Mouse (Mus musculus): Measurements from ENCODE around the gene Eif2ak4. TPM values are rescaled to one million over a fixed set of nuclear protein-coding genes. Genes with fewer than 3 reads are reported as not detected.
A peak's percentile ranks its signal among the peaks of the same experiment; 100 is the strongest.

Gene Eif2ak4
- total RNA-seq, 2 experiments from 2014 or later: 23.1 to 26.7 TPM

GRCm38 (mm10) chr2:118404336-118404735, 15.9 kb downstream of the Eif2ak4 start:
- DNase-seq: no peak
- intact Hi-C loops (cut with DNase I): no loop called here

- intact Hi-C loops (cut with DNase I): no loop called here
- DNase-seq: no peak
Observed at GRCm38 (mm10) chr2:118405568-118405967, 17.1 kb downstream of the Eif2ak4 start.

- intact Hi-C loops (cut with DNase I): no loop called here
Observed at GRCm38 (mm10) chr2:118406811-118407210, 18.4 kb downstream of the Eif2ak4 start.

GRCm38 (mm10) chr2:118408336-118408895, 20.0 kb downstream of the Eif2ak4 start:
- DNase-seq: no peak
- intact Hi-C loops (cut with DNase I): no loop called here

More at GRCm38 (mm10) chr2:118406811-118407210, 18.4 kb downstream of the Eif2ak4 start:
- no peak for DNase-seq

- DNase-seq: no peak
- intact Hi-C loops (cut with DNase I): no loop called here
Observed at GRCm38 (mm10) chr2:118412821-118413220, 24.4 kb downstream of the Eif2ak4 start.

- DNase-seq: no peak
- intact Hi-C loops (cut with DNase I): no loop called here
Observed at GRCm38 (mm10) chr2:118415601-118416355, 27.4 kb downstream of the Eif2ak4 start.

- intact Hi-C loops (cut with DNase I): no loop called here
- DNase-seq: no peak
Observed at GRCm38 (mm10) chr2:118418076-118418475, 29.7 kb downstream of the Eif2ak4 start.

- intact Hi-C loops (cut with DNase I): no loop called here
- DNase-seq: no peak
Observed at GRCm38 (mm10) chr2:118421951-118422350, 33.5 kb downstream of the Eif2ak4 start.

GRCm38 (mm10) chr2:118422385-118422784, 34.0 kb downstream of the Eif2ak4 start:
- no peak for DNase-seq
- intact Hi-C loops (cut with DNase I): no loop called here

GRCm38 (mm10) chr2:118428296-118428695, 39.9 kb downstream of the Eif2ak4 start:
- intact Hi-C loops (cut with DNase I): no loop called here

GRCm38 (mm10) chr2:118429297-118429696, 40.9 kb downstream of the Eif2ak4 start:
- intact Hi-C loops (cut with DNase I): no loop called here
- DNase-seq: no peak

More at GRCm38 (mm10) chr2:118428296-118428695, 39.9 kb downstream of the Eif2ak4 start:
- DNase-seq: no peak

- DNase-seq: no peak
- intact Hi-C loops (cut with DNase I): loop anchor here (10.0 kb wide), 1 partner anchor 166 kb away; no protein-coding TSS in a partner anchor
Observed at GRCm38 (mm10) chr2:118430630-118431029, 42.2 kb downstream of the Eif2ak4 start.

GRCm38 (mm10) chr2:118431589-118431988, 43.2 kb downstream of the Eif2ak4 start:
- intact Hi-C loops (cut with DNase I): loop anchor here (10.0 kb wide), 1 partner anchor 167 kb away; no protein-coding TSS in a partner anchor
- peak; percentile 50 for DNase-seq

GRCm38 (mm10) chr2:118442172-118442571, 53.8 kb downstream of the Eif2ak4 start:
- DNase-seq: no peak
- intact Hi-C loops (cut with DNase I): no loop called here

GRCm38 (mm10) chr2:118442723-118443122, 54.3 kb downstream of the Eif2ak4 start:
- no peak for DNase-seq
- intact Hi-C loops (cut with DNase I): no loop called here

GRCm38 (mm10) chr2:118445696-118446674, 57.6 kb downstream of the Eif2ak4 start:
- DNase-seq: peak; percentile 45
- intact Hi-C loops (cut with DNase I): no loop called here

- DNase-seq: no peak
- intact Hi-C loops (cut with DNase I): no loop called here
Observed at GRCm38 (mm10) chr2:118448181-118448580, 59.8 kb downstream of the Eif2ak4 start.

- intact Hi-C loops (cut with DNase I): no loop called here
- no peak for DNase-seq
Observed at GRCm38 (mm10) chr2:118451056-118451455, 62.6 kb downstream of the Eif2ak4 start.

GRCm38 (mm10) chr2:118457029-118457428, 68.6 kb downstream of the Eif2ak4 start:
- DNase-seq: no peak
- intact Hi-C loops (cut with DNase I): no loop called here

- intact Hi-C loops (cut with DNase I): no loop called here
- DNase-seq: peak; percentile 53
Observed at GRCm38 (mm10) chr2:118457463-118458261, 69.2 kb downstream of the Eif2ak4 start.
